Mouse (Mus musculus) MEL (cell line): ENCODE measurements at regions not wholly inside any gene's neighbourhood (a gene's known extent, or its start where the extent isn't known, plus 50 kb on each side); places are given as distances from the start of the nearest gene placed in this dataset.

ENCODE experiments used
- CTCF ChIP-seq, 3 experiments: IDR thresholded peaks in 2 of 3; conservative IDR thresholded peaks in 1 of 3; 2 replicates each; pipeline ENCODE4 v1.5.1; 2011 to 2012; ENCODE audit warnings: low read length in 3 of 3, low read depth in 2 of 3, mild to moderate bottlenecking in 2 of 3, improper control_type of control experiment in 1 of 3, inconsistent platforms in 1 of 3, mixed read lengths in 1 of 3, moderate library complexity in 1 of 3; ENCODE audit not compliant: control insufficient read depth in 1 of 3, insufficient read depth in 1 of 3, poor library complexity in 1 of 3, severe bottlenecking in 1 of 3
- ELF1 ChIP-seq: IDR thresholded peaks from 2 replicates; pipeline ENCODE4 v1.6.1; 2014; ENCODE audit warnings: low read depth, mild to moderate bottlenecking, inconsistent platforms, low read length, improper control_type of control experiment, moderate library complexity
- EP300 ChIP-seq, 2 experiments: IDR thresholded peaks; 2 replicates each; pipeline ENCODE4 v1.6.1; 2011; ENCODE audit warnings: improper control_type of control experiment in 2 of 2, low read length in 2 of 2, low read depth in 1 of 2, mild to moderate bottlenecking in 1 of 2
- ETS1 ChIP-seq: IDR thresholded peaks from 2 replicates; pipeline ENCODE4 v1.6.1; 2012; ENCODE audit warnings: low read depth, mild to moderate bottlenecking, inconsistent platforms, low read length, improper control_type of control experiment, moderate library complexity
- POLR2A ChIP-seq, 2 experiments: IDR thresholded peaks; 2 replicates each; pipeline ENCODE4 v1.6.1; 2011 to 2012; ENCODE audit warnings: low read length in 2 of 2, mild to moderate bottlenecking in 2 of 2, control low read depth in 1 of 2, improper control_type of control experiment in 1 of 2, low read depth in 1 of 2, moderate library complexity in 1 of 2; ENCODE audit not compliant: control insufficient read depth in 1 of 2, insufficient read depth in 1 of 2, poor library complexity in 1 of 2
- SIN3A ChIP-seq: IDR thresholded peaks from 2 replicates; pipeline ENCODE4 v1.6.1; 2012; ENCODE audit warnings: low read length, improper control_type of control experiment, inconsistent platforms
- TAL1 ChIP-seq: IDR thresholded peaks from 2 replicates; pipeline ENCODE4 v1.6.1; 2012; ENCODE audit warnings: mild to moderate bottlenecking, inconsistent platforms, low read length, moderate library complexity, mixed read lengths
- TBP ChIP-seq: IDR thresholded peaks from 2 replicates; pipeline ENCODE4 v1.8.0; 2011; ENCODE audit warnings: low read depth, low read length, improper control_type of control experiment
- TCF12 ChIP-seq: IDR thresholded peaks from 2 replicates; pipeline ENCODE4 v1.6.1; 2014; ENCODE audit warnings: low read depth, mild to moderate bottlenecking, inconsistent platforms, low read length, improper control_type of control experiment, moderate library complexity
- ZKSCAN1 ChIP-seq: IDR thresholded peaks from 2 replicates; pipeline ENCODE4 v1.6.1; 2012; ENCODE audit warnings: low read depth, mild to moderate bottlenecking, inconsistent platforms, low read length, improper control_type of control experiment, moderate library complexity
- ZMIZ1 ChIP-seq: IDR thresholded peaks from 2 replicates; pipeline ENCODE4 v1.6.1; 2012; ENCODE audit warnings: low read depth, mild to moderate bottlenecking, inconsistent platforms, low read length, improper control_type of control experiment, moderate library complexity

GRCm38 (mm10) chr7:71475383-71475782 lies 124.1 kb upstream of the Gm10295 start:
- TF ChIP-seq CTCF (IDR thresholded peaks at IDR 0.05 in 2 of 3, conservative IDR thresholded peaks at IDR 0.05 in 1 of 3; ENCODE audit: control insufficient read depth in 1 of 3, insufficient read depth in 1 of 3, low read depth in 2 of 3, low read length in 3 of 3, poor library complexity in 1 of 3, severe bottlenecking in 1 of 3) (no peak), POLR2A (IDR thresholded peaks at IDR 0.05; ENCODE audit: control insufficient read depth in 1 of 2, insufficient read depth in 1 of 2, low read depth in 1 of 2, low read length in 2 of 2, poor library complexity in 1 of 2) (no peak), ZKSCAN1 (no peak), ETS1 (no peak), ELF1 (no peak), TBP (no peak), EP300 (IDR thresholded peaks at IDR 0.05; ENCODE audit: low read depth in 1 of 2, low read length in 2 of 2) (no peak), TAL1 (no peak), SIN3A (no peak), ZMIZ1 (no peak), TCF12 (no peak)
